Mouse (Mus musculus): ENCODE results near the gene Epha10. TPM values are rescaled to one million over a fixed set of nuclear protein-coding genes. Genes with fewer than 3 reads are reported as not detected.

Gene Epha10
- polyA plus RNA-seq (2012; ENCODE audit: insufficient read depth, insufficient read length, missing spikeins): not detected in 2 replicates

DNA sequence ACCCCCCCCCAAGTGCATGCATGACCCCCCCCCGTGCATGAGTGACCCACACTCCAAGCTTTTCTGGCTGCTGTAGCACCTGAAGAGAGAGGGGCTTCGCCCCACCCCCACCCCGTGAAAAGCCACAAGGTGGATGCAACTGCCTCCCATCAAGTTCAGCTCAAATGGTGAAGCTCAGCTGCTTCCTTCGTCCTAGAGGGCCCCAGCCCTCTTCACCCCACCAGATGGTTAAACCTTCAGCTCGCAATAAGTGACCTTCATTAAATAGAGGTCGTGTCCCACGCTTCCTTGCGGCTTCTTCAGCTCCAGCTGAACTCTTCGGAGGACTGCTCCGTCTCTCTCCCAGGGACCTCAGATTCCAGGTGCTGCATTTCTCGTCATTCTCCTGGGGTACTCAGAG, at the start of gene Epha10:
Epha10 (plus strand) TSS at position 301 of the 400 bp plus-strand sequence.
- Histone ChIP-seq H3K27ac (replicated peaks; ENCODE audit: low read depth, low read length) (no peak within 1 kb of the TSS), H3K4me3 (ENCODE audit: insufficient read depth, low read depth, low read length) (no peak within 1 kb of the TSS), H3K4me1 (ENCODE audit: control insufficient read depth, insufficient read depth, insufficient read length, low read length) (no peaks in the 10 kb centered on the region)

DNA sequence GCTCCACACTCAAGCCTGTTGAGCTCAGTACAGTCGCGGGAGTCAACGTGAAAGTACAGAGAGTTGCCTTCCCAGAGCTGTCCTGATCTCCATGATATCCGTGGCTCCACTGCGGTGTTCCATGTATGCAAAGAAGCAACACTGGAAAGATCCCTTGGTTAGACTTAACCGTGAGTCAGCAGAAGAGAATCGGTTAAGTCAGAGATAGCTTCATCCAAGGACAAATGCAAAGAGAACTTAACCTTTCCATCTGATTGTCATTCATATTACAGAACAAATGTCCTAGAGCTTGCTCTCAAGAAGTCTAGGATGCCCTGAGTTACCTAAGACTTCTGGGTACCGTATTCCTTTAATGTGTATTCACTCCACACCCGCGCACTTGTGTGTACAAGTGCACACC, 47.9 kb upstream of the Epha10 start:
- no peaks in the 10 kb centered on the region for H3K4me1 ChIP-seq (ENCODE audit: control insufficient read depth, insufficient read depth, insufficient read length, low read length)
- no peak overlapping the region for H3K27ac ChIP-seq (replicated peaks; ENCODE audit: low read depth, low read length)
- no peak overlapping the region for H3K4me3 ChIP-seq (ENCODE audit: insufficient read depth, low read depth, low read length)

DNA sequence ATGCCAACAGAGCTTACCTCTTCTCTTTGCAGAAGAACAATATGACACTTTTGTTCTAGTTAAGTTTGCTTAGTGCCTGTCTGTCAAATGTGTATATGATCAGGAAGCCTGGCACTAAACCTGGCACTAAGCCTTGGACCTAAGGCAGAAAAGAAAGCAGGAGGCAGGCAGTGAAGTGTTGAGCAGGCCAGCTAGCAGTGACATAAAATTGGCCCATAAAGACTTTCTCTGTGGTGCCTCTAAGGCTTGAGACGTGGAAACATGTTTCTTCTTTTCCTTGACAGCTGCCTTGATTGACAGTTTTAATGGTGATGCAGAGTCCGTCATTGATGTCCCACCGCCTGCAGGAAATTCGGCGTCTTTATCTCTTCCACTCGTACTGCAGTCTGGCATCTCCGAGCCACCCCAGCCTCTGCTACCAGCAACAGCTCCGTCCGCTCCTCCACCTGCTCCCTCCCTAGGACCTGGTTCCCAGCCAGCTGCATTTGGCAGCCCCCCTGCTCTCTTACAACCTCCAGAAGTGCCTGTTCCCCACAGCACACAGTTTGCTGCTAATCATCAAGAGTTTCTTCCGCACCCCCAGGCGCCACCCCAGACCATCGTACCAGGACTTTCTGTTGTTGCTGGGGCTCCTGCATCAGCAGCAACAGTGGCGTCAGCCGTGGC, 42.5 kb upstream of the Epha10 start:
- H3K4me1 ChIP-seq (ENCODE audit: control insufficient read depth, insufficient read depth, insufficient read length, low read length): no peaks in the 10 kb centered on the region
- no peak overlapping the region for H3K27ac ChIP-seq (replicated peaks; ENCODE audit: low read depth, low read length)
- H3K4me3 ChIP-seq (ENCODE audit: insufficient read depth, low read depth, low read length): no peak overlapping the region

DNA sequence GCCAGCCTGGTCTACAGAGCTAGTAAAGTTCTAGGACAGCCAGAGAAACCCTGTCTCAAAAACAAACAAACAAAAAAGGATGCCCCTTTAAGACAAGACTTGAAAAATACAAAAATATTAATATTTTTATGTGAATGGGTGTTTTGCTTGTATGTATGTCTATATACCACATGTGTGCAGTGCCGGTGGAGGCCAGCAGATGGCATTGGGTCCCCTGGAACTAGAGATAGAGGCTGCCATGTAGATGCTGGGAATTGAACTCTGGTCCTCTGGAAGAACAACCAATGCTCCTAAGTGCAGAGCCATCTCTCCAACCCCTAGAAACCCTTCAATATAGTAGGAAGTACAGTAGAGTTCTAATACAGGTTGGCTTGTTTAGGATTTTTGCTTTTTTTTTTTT, 39.7 kb upstream of the Epha10 start:
- H3K4me3 ChIP-seq (ENCODE audit: insufficient read depth, low read depth, low read length): no peak overlapping the region
- H3K4me1 ChIP-seq (ENCODE audit: control insufficient read depth, insufficient read depth, insufficient read length, low read length): no peaks in the 10 kb centered on the region
- no peak overlapping the region for H3K27ac ChIP-seq (replicated peaks; ENCODE audit: low read depth, low read length)

DNA sequence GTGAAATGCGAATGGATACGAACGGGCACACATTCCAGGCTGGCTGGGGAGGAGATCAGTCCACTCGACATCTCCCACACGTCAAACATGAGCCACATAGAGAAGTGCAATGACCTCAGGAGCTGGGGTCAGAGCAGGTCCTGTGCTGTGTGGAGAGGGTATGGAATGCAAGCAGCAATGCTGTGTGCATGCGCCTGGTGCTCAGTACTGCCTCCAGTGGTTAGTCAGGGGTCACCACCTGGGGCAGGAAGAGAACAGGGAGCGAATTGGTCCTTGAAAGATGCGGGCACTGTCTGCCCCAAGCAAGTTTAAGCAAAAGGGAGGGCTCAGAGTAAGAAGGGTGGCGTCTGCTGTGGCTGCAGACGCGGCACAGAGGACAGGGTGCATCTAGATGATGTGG, 37.2 kb upstream of the Epha10 start:
- Histone ChIP-seq H3K4me3 (ENCODE audit: insufficient read depth, low read depth, low read length) (no peak overlapping the region), H3K27ac (replicated peaks; ENCODE audit: low read depth, low read length) (no peak overlapping the region), H3K4me1 (ENCODE audit: control insufficient read depth, insufficient read depth, insufficient read length, low read length) (no peaks in the 10 kb centered on the region)

DNA sequence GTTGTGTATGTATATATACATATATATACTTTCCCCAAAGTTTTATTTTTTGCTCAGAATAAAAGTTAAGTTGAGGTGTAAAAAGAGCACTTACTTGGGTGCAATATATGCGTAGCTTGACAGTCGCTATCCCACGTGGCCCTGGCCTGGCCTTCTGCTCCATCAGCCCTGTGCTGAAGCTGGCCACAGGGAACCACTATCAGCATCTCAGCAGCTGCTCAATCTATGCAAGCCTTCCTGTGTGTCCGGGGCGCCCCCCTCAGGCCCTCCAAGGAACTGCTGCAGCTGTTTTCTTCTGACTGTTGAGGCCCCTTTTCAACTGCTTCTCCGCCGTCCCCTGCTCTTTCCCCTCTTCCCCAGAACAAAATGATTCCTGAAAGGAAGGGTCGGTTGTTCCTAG, 33.1 kb upstream of the Epha10 start:
- no peak overlapping the region for H3K4me3 ChIP-seq (ENCODE audit: insufficient read depth, low read depth, low read length)
- H3K4me1 ChIP-seq (ENCODE audit: control insufficient read depth, insufficient read depth, insufficient read length, low read length): peaks cover 2% of the 10 kb centered on the region; the same call in 1 of the 2 replicates
- no peak overlapping the region for H3K27ac ChIP-seq (replicated peaks; ENCODE audit: low read depth, low read length)

DNA sequence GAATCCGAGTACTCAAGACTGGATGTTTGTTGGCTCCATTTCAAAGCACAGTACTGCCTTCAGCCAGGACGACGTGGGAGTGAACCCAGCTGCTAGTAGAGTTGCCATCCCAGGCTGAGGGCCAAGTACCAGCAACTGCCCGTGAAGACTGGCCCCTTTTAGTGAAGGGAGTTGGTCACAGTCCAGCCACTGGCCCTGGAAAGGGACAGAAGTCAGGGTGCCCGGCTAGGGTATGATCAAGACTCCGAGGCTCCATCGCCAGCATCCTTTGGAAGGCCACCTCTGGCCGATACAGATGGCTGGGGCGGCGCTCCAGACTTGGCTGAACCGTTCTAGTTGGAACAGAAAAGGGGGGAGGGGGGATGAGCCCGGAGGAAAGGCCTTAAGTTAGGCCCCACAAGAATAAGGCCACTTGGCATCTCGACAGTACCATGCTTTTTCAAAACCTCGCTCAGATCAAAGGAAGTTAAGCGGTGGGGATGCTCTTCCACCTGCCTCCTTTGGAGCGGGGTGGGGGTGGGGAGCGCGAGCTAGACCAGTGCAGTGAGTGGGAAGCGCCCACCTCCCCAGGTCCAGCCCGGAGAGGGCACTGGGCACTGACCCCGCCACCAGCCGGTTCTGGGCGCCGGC, 31.0 kb upstream of the Epha10 start:
- H3K4me3 ChIP-seq (ENCODE audit: insufficient read depth, low read depth, low read length): peak overlapping the region; percentile 68
- H3K27ac ChIP-seq (replicated peaks; ENCODE audit: low read depth, low read length): peak overlapping the region; percentile 60
- peaks cover 2% of the 10 kb centered on the region; the same call in 1 of the 2 replicates for H3K4me1 ChIP-seq (ENCODE audit: control insufficient read depth, insufficient read depth, insufficient read length, low read length)

DNA sequence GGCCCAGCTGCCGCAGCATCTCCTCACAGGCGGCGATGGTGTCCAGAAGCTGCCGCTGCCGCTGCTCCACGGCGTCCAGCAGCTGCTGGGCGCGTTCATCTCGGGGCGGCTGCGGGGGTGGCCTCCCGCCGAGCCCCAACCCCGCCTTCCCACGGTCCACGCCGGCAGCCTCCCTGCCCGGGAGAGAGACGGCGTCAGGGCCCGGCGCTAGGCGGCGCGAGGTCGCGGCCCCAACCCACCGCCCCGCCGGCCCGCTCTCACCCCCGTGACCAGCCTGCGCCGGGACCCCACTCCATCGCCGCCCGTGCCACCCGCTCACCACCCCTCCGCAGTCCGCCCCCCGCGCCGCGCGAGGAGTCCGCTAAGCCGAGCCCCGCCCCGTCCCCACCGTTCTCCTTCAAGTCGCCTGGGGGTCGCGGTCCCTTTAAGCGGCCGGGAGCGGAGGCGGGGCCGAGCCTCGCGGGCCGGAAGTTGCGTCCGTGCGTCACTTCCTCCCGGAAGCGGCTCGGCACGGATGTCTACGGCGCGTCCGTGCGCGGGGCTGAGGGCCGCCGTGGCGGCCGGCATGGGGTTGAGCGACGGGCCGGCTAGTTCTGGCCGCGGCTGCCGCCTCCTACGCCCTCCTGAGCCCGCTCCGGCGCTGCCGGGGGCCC, 30.3 kb upstream of the Epha10 start, which contains the start of gene Yrdc:
Yrdc (plus strand) TSS at position 419 of the 653 bp plus-strand sequence.
- Histone ChIP-seq H3K27ac (replicated peaks; ENCODE audit: low read depth, low read length) (peak within 1 kb of the TSS; percentile 60), H3K4me3 (ENCODE audit: insufficient read depth, low read depth, low read length) (peak within 1 kb of the TSS; percentile 72), H3K4me1 (ENCODE audit: control insufficient read depth, insufficient read depth, insufficient read length, low read length) (peaks cover 2% of the 10 kb centered on the region; the same call in 1 of the 2 replicates)

DNA sequence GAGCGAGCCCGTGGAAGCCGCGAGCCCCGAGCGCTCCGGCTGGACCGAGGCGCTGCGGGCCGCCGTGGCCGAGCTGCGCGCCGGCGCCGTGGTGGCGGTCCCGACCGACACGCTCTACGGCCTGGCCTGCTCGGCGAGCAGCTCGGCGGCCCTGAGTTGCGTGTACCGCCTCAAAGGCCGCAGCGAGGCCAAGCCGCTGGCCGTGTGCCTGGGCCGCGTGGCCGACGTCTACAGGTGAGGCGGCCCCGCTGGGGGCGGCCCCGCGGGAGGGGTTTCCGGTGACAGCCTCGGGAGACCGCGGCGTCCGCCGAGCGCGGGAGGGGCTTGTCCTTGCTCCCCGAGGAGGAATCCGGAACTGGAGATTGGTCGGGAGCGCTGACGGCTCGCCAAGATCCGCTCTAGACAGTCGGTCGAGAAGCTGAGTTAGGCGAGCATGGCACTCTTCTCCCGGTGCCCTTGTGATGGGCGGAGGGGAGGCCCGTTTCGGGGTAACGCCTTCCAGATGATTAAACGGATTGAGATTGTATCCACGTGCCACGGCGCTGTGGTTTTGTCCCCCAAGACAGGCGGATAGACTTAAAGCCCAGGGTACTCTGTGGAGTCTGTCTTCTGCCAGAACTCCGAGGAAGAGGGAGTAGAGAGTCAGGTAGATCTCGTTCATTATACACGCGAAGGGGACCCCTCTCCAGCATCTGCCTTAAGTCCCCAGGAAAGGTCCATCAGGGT, 29.6 kb upstream of the Epha10 start, which contains the start of gene 1110065P20Rik:
1110065P20Rik (minus strand) TSS at position 264 of the 726 bp plus-strand sequence.
- Histone ChIP-seq H3K27ac (replicated peaks; ENCODE audit: low read depth, low read length) (peak within 1 kb of the TSS; percentile 60), H3K4me1 (ENCODE audit: control insufficient read depth, insufficient read depth, insufficient read length, low read length) (peaks cover 2% of the 10 kb centered on the region; the same call in 1 of the 2 replicates), H3K4me3 (ENCODE audit: insufficient read depth, low read depth, low read length) (peak within 1 kb of the TSS; percentile 72)

DNA sequence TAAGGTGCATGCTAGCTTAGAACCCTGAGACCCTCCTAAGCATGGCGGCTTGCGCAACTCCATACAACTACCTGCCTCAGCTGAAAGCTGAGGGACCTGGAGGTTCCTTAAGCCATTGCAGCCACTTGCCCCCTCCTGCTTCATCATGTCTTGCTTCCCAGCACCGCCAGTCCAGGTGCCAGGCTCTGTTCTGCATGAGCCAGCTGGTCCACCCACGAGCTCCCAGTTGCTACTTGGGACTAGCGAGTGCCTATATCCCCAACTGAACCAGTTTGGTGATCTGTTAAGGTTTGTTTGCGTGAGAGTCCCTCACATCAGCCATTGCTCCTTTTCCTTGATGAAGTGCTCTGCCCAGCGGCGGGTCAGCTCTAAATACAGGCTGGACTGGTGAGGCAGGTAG, 24.4 kb upstream of the Epha10 start:
- Histone ChIP-seq H3K4me1 (ENCODE audit: control insufficient read depth, insufficient read depth, insufficient read length, low read length) (no peaks in the 10 kb centered on the region; the same call in 1 of the 2 replicates), H3K4me3 (ENCODE audit: insufficient read depth, low read depth, low read length) (no peak overlapping the region), H3K27ac (replicated peaks; ENCODE audit: low read depth, low read length) (no peak overlapping the region)

DNA sequence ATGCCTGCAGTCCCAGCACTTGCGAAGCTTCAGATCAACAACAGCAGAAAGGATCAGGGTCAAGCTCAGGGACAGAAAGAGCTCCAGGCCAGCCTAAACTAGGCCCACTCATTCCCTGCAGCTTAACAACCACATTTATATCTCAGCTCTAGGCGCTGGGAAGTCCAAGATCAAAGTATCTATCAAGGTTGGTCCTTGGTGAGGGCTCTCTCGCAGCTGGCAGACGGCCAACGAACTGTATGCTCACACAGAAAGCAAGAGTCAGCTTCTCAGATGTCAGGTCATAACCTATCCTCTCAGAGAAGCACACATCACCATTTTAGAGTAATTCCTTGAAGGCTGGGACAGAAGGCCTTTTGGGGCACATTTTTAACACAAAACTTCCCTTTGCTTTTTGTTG, 22.3 kb upstream of the Epha10 start:
- no peak overlapping the region for H3K27ac ChIP-seq (replicated peaks; ENCODE audit: low read depth, low read length)
- H3K4me1 ChIP-seq (ENCODE audit: control insufficient read depth, insufficient read depth, insufficient read length, low read length): peaks cover 6% of the 10 kb centered on the region; the same call in 1 of the 2 replicates
- no peak overlapping the region for H3K4me3 ChIP-seq (ENCODE audit: insufficient read depth, low read depth, low read length)

DNA sequence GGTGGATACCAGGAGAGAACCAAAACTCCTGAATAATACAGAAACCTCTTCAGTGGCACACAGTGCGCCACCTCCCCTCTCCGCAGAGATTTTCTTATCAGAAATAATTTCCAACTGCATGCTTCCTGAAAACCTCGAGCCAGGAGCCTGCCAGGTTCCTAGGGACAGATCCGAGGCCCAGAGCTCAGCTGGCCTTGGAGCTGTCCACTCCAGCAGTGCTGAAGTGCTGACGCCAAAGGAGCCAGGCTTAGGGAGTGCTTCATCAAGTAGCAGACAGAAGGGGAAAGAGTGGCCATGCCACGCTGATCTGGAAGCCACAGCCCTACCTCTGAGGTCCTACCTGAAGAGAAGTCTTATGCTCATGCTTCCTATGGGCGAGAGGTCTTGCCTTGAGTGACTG, 20.3 kb upstream of the Epha10 start:
- no peak overlapping the region for H3K4me3 ChIP-seq (ENCODE audit: insufficient read depth, low read depth, low read length)
- H3K4me1 ChIP-seq (ENCODE audit: control insufficient read depth, insufficient read depth, insufficient read length, low read length): peaks cover 6% of the 10 kb centered on the region; the same call in 1 of the 2 replicates
- no peak overlapping the region for H3K27ac ChIP-seq (replicated peaks; ENCODE audit: low read depth, low read length)

DNA sequence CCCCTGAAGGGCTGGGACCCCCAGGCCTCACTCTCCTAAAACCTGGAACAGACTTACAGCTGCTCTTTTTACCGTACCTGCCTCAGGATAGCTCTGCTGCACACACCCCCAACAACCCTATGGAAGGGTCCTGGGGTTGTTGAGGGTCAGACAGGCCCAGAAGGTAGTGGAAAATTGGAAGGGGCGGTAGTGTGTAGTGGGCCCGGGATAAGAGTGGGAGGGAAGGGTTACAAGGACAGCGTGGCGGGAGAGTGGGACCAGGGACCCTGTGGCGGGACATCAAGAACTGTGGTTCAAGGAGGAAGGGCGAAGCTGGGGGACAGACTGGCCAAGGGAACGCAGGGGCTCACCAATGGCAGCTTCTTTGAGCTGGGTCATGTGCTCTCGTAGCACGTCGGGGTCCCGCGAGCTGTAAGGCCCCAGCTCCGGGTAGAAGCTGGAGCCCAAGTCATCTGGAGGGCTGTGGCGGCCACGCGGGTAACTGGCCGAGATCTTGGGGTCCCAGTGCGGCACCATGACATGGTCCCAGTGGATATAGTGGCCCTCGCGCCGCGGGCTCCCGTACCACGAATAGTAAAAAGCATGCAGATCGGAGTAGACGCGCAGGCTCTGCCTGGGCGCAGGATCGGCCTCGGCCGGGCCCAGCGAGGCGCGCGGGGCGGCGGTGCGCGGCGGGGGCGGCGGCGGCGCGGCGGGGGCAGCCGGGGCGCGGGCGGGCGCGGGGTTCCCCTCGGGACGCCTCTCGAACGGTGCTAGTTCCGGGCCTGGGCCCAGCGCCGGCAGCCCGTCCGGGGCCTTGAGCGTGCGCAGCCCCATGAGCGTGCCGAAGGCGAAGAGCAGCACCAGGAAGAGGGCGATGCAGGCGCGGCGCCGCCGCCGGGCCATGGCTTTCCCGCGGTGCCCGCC, 19.2 kb upstream of the Epha10 start, which contains the start of gene Maneal:
Maneal (minus strand) TSS at position 889 of the 906 bp plus-strand sequence.
- Histone ChIP-seq H3K27ac (replicated peaks; ENCODE audit: low read depth, low read length) (no peak within 1 kb of the TSS), H3K4me1 (ENCODE audit: control insufficient read depth, insufficient read depth, insufficient read length, low read length) (peaks cover 6% of the 10 kb centered on the region; the same call in 1 of the 2 replicates), H3K4me3 (ENCODE audit: insufficient read depth, low read depth, low read length) (peak within 1 kb of the TSS; percentile 62)

DNA sequence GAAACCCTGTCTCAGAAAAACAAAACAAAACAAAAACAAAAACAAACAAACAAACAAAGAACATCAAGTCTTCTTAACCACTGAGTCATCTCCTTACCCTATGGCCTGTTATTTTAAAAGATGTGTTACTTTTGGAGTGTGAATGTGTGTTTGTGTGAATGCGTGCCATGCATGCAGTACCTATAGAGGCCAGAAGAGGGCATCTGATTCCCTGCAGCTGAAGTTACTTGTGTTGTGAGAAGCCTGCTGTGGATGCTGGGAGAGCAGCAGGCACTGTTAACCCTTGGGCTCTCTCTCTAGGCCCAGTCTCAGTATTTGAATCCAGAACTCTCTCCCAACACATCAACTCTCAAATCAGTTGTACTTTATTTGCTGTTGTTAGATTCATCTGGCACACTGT, 8.0 kb upstream of the Epha10 start:
- Histone ChIP-seq H3K27ac (replicated peaks; ENCODE audit: low read depth, low read length) (no peak overlapping the region), H3K4me1 (ENCODE audit: control insufficient read depth, insufficient read depth, insufficient read length, low read length) (no peaks in the 10 kb centered on the region), H3K4me3 (ENCODE audit: insufficient read depth, low read depth, low read length) (no peak overlapping the region)
